Mouse (Mus musculus) embryonic facial prominence, embryonic 13.5 days (tissue): ENCODE measurements around the gene Heatr9. TPM values are rescaled to one million over a fixed set of nuclear protein-coding genes. Genes with fewer than 3 reads are reported as not detected.

Experiments
- ATAC-seq: fragments of 200-750 bp; cut with Nextera tagmentation; 2 replicates; pipeline ENCODE4 v1.8.0; 2017; ENCODE audit warnings: low read depth; ENCODE audit not compliant: insufficient number of reproducible peaks, insufficient read depth, low FRiP score, low TSS enrichment
- H3K27ac ChIP-seq: fragments of 300-500 bp; sonication (generic); 2 replicates; pipeline ENCODE4 v1.5.1; 2015; ENCODE audit warnings: moderate library complexity, mild to moderate bottlenecking, inconsistent platforms
- H3K27me3 ChIP-seq: fragments of 300-500 bp; sonication (generic); 2 replicates; pipeline ENCODE4 v1.6.1; 2015; ENCODE audit warnings: mild to moderate bottlenecking, inconsistent platforms
- H3K36me3 ChIP-seq: fragments of 300-500 bp; sonication (generic); 2 replicates; pipeline ENCODE4 v1.6.1; 2015; ENCODE audit warnings: mild to moderate bottlenecking, inconsistent platforms
- H3K4me1 ChIP-seq: fragments of 300-500 bp; sonication (generic); 2 replicates; pipeline ENCODE4 v1.6.1; 2015; ENCODE audit warnings: inconsistent platforms
- H3K4me2 ChIP-seq: fragments of 300-500 bp; sonication (generic); 2 replicates; pipeline ENCODE4 v1.6.1; 2015; ENCODE audit warnings: moderate library complexity, mild to moderate bottlenecking, inconsistent platforms
- H3K4me3 ChIP-seq: fragments of 300-500 bp; sonication (generic); 2 replicates; pipeline ENCODE4 v1.5.1; 2015; ENCODE audit warnings: mild to moderate bottlenecking, inconsistent platforms
- H3K9ac ChIP-seq: fragments of 300-500 bp; sonication (generic); 2 replicates; pipeline ENCODE4 v1.6.1; 2015; ENCODE audit warnings: mild to moderate bottlenecking, inconsistent platforms
- H3K9me3 ChIP-seq: fragments of 300-500 bp; sonication (generic); 2 replicates; pipeline ENCODE4 v1.6.1; 2016; ENCODE audit warnings: inconsistent platforms
- WGBS: fragments of 180-500 bp; shearing (Covaris S2); methylation state at CpG from one replicate; pipeline ENCODE4 v1.1.7; 2015; ENCODE audit warnings: mixed read lengths; 5-methylcytosine and 5-hydroxymethylcytosine counted together
- polyA plus RNA-seq: library from polyadenylated mRNA; unstranded; fragments of >200 nt; fragmentation: Nextera tagmentation; extraction: Ambion mirVana; gene quantifications from 2 replicates; pipeline ENCODE4 v1.2.1, GENCODE M21; 2015

Heatr9 gene
- polyA plus RNA-seq, 1 experiment from 2014 or later = not detected

GRCm38 (mm10) chr11:83529024-83529423 is 7.0 kb upstream of the Heatr9 start:
- Histone ChIP-seq H3K27me3 (no peaks in the 10 kb centered on the region), H3K4me3 (no peak overlapping the region), H3K9ac (no peak overlapping the region), H3K27ac (no peak overlapping the region), H3K4me1 (peaks cover 1% of the 10 kb centered on the region), H3K36me3 (no peaks in the 10 kb centered on the region), H3K9me3 (no peaks in the 10 kb centered on the region), H3K4me2 (no peak overlapping the region)
- WGBS = 65% methylated on average over 12 of the region's 12 CpGs
- no peak for ATAC-seq

GRCm38 (mm10) chr11:83518371-83518770 is 3.6 kb downstream of the Heatr9 start:
- Histone ChIP-seq H3K9ac (no peak overlapping the region), H3K4me3 (no peak overlapping the region), H3K27ac (no peak overlapping the region), H3K9me3 (no peaks in the 10 kb centered on the region), H3K4me2 (no peak overlapping the region), H3K36me3 (peaks cover 3% of the 10 kb centered on the region; the same call in 1 of the 2 replicates), H3K27me3 (no peaks in the 10 kb centered on the region), H3K4me1 (no peaks in the 10 kb centered on the region)
- 72% methylated on average over 6 of the region's 6 CpGs for WGBS
- no peak for ATAC-seq

DNA sequence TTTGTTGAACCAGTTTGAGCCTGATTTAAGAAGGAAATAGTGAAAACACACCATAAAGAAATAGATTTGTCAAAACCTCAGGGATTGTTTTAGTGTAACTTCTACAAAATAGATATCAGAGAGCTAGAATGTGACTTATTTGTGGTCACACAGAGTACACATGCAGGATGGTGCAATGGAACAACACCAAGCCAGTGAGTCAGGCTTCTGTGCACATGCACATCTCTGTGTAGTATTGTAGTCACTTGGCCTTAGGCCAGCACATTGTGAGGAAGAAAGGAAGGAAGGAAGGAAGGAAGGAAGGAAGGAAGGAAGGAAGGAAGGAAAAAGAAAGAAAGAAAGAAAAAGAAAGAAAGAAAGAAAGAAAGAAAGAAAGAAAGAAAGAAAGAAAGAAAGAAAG is 4.8 kb downstream of the Heatr9 start:
- H3K4me3 ChIP-seq = no peak overlapping the region
- no peak for ATAC-seq
- H3K4me1 ChIP-seq = no peaks in the 10 kb centered on the region
- H3K9me3 ChIP-seq = no peaks in the 10 kb centered on the region
- peaks cover 3% of the 10 kb centered on the region; the same call in 1 of the 2 replicates for H3K36me3 ChIP-seq
- H3K27ac ChIP-seq = no peak overlapping the region
- H3K9ac ChIP-seq = no peak overlapping the region
- H3K27me3 ChIP-seq = no peaks in the 10 kb centered on the region
- no peak overlapping the region for H3K4me2 ChIP-seq

DNA sequence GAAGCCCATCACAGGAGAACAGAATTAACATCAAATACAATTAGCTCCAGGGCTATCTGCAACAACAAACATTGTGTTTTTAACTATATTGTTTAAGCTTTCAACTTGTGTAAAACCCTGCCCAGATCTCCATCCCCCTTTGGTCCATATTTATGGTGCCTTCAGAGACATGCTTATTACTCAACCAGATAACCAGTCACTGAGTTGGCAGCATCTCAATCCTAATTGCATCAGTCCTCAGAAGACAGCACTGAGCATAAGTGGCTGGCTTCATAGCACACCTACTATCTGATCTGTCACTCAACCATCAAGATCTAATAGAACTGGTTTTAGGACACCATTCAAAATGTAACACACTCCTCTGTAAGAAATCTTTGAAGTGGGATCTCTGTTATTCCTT is 12.5 kb downstream of the Heatr9 start:
- Histone ChIP-seq H3K4me1 (no peaks in the 10 kb centered on the region), H3K9ac (no peak overlapping the region), H3K36me3 (peaks cover 44% of the 10 kb centered on the region), H3K27ac (no peak overlapping the region), H3K9me3 (no peaks in the 10 kb centered on the region), H3K4me2 (no peak overlapping the region), H3K27me3 (no peaks in the 10 kb centered on the region), H3K4me3 (no peak overlapping the region)
- no peak for ATAC-seq

GRCm38 (mm10) chr11:83504308-83504707 is 17.7 kb downstream of the Heatr9 start:
- H3K9me3 ChIP-seq = no peaks in the 10 kb centered on the region
- 95% methylated on average over 5 of the region's 5 CpGs for WGBS
- no peaks in the 10 kb centered on the region for H3K27me3 ChIP-seq
- peaks cover 71% of the 10 kb centered on the region for H3K36me3 ChIP-seq
- no peak for ATAC-seq
- H3K27ac ChIP-seq = no peak overlapping the region
- no peak overlapping the region for H3K4me3 ChIP-seq
- H3K9ac ChIP-seq = no peak overlapping the region
- no peak overlapping the region for H3K4me2 ChIP-seq
- no peaks in the 10 kb centered on the region for H3K4me1 ChIP-seq

DNA sequence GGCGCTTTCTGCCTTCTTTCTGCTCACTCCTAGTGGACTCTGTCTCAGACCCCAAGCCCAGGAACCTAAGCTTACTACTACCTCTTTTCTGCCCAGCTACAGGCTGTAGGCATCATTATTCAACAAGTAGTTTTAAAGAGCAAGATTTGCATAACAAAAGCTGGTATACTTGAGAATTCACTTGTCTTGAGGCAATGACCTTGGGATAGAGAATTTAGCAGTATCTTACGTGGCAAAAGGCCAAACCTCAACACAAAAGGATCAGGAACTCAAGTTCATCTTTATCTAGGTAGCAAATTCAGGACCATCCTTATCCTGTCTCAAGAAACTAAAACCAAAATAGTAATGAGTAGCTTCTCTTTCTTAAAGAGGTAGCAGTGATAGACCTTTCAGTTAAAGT is 26.4 kb downstream of the Heatr9 start:
- H3K27me3 ChIP-seq = no peaks in the 10 kb centered on the region
- no peak for ATAC-seq
- H3K4me1 ChIP-seq = no peaks in the 10 kb centered on the region
- H3K4me3 ChIP-seq = no peak overlapping the region
- H3K9ac ChIP-seq = no peak overlapping the region
- H3K4me2 ChIP-seq = no peak overlapping the region
- no peaks in the 10 kb centered on the region for H3K9me3 ChIP-seq
- peaks cover 31% of the 10 kb centered on the region for H3K36me3 ChIP-seq
- H3K27ac ChIP-seq = no peak overlapping the region
- 90% methylated on average over 2 of the region's 2 CpGs for WGBS

DNA sequence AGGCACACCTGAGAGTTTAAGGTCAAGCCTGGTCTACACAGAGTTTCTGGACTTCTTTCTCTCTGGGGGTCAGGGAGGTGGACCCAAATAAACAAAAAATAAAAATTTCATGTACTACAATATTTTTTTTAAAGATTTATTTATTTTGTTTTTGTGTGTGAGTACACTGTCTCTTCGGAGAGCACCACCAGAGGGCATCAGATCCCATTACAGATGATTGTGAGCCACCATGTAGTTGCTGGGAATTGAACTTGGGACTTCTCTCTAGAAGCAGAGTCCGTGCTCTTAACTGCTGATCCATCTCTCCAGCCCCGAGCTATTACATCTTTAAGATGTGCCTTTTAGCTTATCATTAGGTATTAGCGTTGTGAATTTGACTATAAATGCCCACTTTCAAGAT is 30.5 kb downstream of the Heatr9 start:
- WGBS = 87% methylated on average over 4 of the region's 4 CpGs
- H3K4me1 ChIP-seq = no peaks in the 10 kb centered on the region
- no peaks in the 10 kb centered on the region for H3K9me3 ChIP-seq
- peaks cover 32% of the 10 kb centered on the region for H3K36me3 ChIP-seq
- no peak overlapping the region for H3K4me3 ChIP-seq
- H3K27ac ChIP-seq = no peak overlapping the region
- no peak overlapping the region for H3K9ac ChIP-seq
- no peaks in the 10 kb centered on the region for H3K27me3 ChIP-seq
- ATAC-seq = no peak
- H3K4me2 ChIP-seq = no peak overlapping the region

GRCm38 (mm10) chr11:83473235-83474016 is 48.5 kb downstream of the Heatr9 start:
- peak overlapping the region; percentile 91 for H3K4me3 ChIP-seq

DNA sequence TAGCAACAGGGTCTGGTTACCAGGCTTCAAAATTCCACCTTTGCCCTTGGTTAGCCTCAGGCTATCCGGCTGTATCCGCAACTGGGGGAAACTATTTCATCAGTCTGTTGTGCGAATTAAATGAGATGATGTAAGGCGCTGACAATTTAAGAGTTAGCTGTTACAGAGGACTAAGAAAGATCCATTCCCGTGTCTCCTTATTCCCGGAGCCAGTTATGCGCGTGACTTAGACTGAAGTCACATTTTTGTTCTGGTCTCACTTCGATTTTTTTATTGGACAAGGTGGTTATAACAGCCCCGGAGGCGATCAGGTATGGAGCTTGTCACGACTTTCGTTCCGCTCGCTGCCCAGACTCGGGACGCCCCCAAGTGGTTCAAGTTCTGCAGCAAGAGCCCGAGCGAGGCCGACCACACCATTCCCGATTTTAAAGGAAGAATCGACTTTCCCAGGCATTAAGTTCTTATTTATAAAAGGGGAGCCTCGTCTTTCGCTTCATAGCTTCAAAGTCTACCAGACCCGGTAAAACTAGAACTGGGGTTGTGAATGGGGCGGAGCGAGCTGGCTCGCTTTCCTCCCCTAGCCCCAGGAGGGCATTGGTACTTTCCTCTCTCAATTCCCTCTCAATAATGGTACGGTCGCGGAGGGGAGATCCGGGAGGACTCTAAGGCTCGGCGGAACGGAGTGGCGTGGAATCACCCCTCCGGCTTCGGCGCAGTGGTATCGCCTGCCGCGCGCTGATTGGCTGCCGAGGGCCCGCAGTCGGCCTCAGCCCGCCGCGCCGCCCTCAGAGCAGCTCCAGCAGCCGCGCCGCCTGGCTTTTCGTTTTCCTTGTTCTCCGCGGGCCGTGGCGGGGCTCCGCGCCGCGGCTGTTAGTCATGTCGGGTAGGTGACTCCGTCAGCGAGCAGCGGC is 49.4 kb downstream of the Heatr9 start, which contains the start of gene Taf15:
Gene Taf15, plus strand, starts transcription at position 763 of the 911 bp plus-strand sequence.
- H3K27ac ChIP-seq = peak within 1 kb of the TSS; percentile 98
- under 1% methylated on average over 66 of the region's 66 CpGs for WGBS
- H3K4me1 ChIP-seq = peaks cover 14% of the 10 kb centered on the region
- no peaks in the 10 kb centered on the region for H3K27me3 ChIP-seq
- peaks cover 8% of the 10 kb centered on the region for H3K36me3 ChIP-seq
- H3K4me3 ChIP-seq = peak within 1 kb of the TSS; percentile 91
- H3K4me2 ChIP-seq = peak within 1 kb of the TSS; percentile 90
- no peaks in the 10 kb centered on the region for H3K9me3 ChIP-seq
- peak; percentile 99 for ATAC-seq
- peak within 1 kb of the TSS; percentile 95 for H3K9ac ChIP-seq

More at GRCm38 (mm10) chr11:83473235-83474016, 48.5 kb downstream of the Heatr9 start:
- H3K36me3 ChIP-seq = peaks cover 12% of the 10 kb centered on the region
- ATAC-seq = peak; percentile 86
- WGBS = under 1% methylated on average over 52 of the region's 52 CpGs
- no peaks in the 10 kb centered on the region for H3K27me3 ChIP-seq
- peak overlapping the region; percentile 90 for H3K4me2 ChIP-seq
- peaks cover 14% of the 10 kb centered on the region for H3K4me1 ChIP-seq
- H3K27ac ChIP-seq = peak overlapping the region; percentile 98
- no peaks in the 10 kb centered on the region for H3K9me3 ChIP-seq
- peak overlapping the region; percentile 95 for H3K9ac ChIP-seq

DNA sequence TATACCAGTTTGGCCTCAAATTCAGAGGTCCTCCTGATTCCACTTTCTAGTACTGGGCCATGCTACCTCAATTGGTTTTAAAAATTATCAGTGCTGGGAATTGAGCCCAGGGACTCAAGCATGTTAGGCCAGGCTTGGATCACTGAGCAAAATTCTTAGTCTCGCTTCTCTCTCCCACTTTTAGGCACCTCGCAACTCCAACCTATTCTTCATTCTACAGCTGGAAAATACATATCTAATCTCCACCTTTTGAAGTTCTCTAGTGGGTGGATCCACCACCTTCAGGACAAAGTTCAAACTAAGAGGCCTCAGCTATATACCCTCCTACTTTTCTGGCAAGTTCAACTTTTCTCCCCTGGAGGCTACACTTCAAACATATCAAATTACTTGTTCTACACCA is 50.2 kb downstream of the Heatr9 start:
- WGBS = 68% methylated on average over 2 of the region's 2 CpGs
- H3K9me3 ChIP-seq = no peaks in the 10 kb centered on the region
- H3K4me1 ChIP-seq = peaks cover 20% of the 10 kb centered on the region
- 0 out of 2 replicates have a peak, but pooled peaks cover 5% of the 10 kb centered on the region for H3K36me3 ChIP-seq
- H3K27ac ChIP-seq = no peak overlapping the region
- peak overlapping the region; percentile 95; the same call in 1 of the 2 replicates for H3K9ac ChIP-seq
- peak overlapping the region; percentile 67 for H3K4me2 ChIP-seq
- peak overlapping the region; percentile 91; the same call in 1 of the 2 replicates for H3K4me3 ChIP-seq
- no peaks in the 10 kb centered on the region for H3K27me3 ChIP-seq
- ATAC-seq = no peak

DNA sequence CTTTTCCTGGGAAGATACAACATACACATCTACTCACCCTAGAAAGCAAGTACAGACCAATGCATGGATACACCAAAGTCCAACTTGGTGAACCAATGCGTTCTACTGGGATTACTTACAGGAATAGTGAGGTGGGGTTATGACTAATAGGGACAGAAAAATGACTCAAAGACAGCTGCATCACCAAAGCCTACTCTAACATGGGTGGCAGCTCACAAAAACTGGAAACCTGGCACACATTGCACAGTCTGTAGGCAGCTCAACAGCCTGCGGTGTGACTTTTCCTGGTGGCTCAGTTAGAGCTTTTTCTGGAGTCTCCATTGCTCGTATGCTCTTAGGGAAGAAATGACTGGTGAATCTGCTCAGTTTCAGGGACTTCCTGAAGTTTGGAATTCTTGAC is 53.2 kb downstream of the Heatr9 start:
- H3K4me1 ChIP-seq = peaks cover 20% of the 10 kb centered on the region
- no peaks in the 10 kb centered on the region for H3K36me3 ChIP-seq
- WGBS = 89% methylated on average over 3 of the region's 3 CpGs
- no peak overlapping the region for H3K4me3 ChIP-seq
- H3K27ac ChIP-seq = no peak overlapping the region
- H3K27me3 ChIP-seq = peaks cover 11% of the 10 kb centered on the region
- ATAC-seq = no peak
- no peaks in the 10 kb centered on the region for H3K9me3 ChIP-seq
- H3K9ac ChIP-seq = no peak overlapping the region
- H3K4me2 ChIP-seq = no peak overlapping the region
